8 mouse cellular contexts compared by ENCODE assay signal in the genomic region with DNA sequence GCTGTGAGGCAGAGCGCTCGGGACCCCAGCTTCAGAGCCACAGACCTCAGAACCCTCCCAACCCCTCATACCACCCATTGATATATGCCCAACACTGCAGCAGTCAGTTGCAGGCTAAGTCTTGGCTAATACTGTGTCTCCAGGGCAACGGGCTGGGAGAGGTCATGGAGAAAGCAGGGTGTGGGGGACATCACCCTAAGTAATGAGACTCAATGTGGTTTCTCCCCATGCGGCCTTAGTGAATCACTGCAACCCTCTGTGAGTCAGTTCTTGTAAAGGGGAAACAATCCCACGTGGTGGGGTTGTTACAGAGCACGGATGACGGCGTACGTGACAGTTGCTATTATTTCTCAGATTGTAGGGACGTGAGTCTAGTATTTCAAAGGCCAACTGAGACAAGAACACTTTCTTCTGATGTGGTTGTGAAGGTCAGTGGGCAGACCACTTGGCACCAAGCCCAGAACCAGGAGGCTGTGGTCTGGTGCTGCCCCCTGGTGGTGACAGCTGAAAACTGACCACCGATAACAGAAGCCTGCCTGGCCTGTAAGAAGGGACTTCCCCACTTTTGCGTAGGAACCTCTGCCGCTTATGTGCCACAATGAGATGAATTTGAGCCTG. TPM values are rescaled to one million over a fixed set of nuclear protein-coding genes. Genes with fewer than 3 reads are reported as not detected.
DNase-seq lines count a peak whose midpoint lies in the region; ATAC-seq lines count a peak whose summit lies in the region.

No protein-coding gene starts in this region.

- H3K4me2 ChIP-seq in forebrain, embryonic 16.5 days (ENCODE audit: low read length) = no peak overlapping the region

- 24% methylated on average over 13 of the region's 13 CpGs for WGBS in forebrain, embryonic 16.5 days
- WGBS in hindbrain, embryonic 10.5 days = 57% methylated on average over 13 of the region's 13 CpGs

- H3K4me1 ChIP-seq in forebrain, embryonic 16.5 days (replicated peaks; ENCODE audit: control insufficient read depth, insufficient read depth, low read length) = 0 out of 2 replicates have a peak, but pooled peaks cover 3% of the 10 kb centered on the region
- H3K4me1 ChIP-seq in hindbrain, embryonic 10.5 days (replicated peaks) = peaks cover 13% of the 10 kb centered on the region; the same call in 1 of the 2 replicates

- DNase-seq in MEL-GATA-1-ER (ENCODE audit: extremely low read depth, low read depth) = peak; percentile 43
- peak; percentile 73 for DNase-seq in cerebellum, adult 11-12 months
- peak; percentile 79 for DNase-seq in hindbrain, embryonic 10.5 days (ENCODE audit: low spot score)
- peak; percentile 80 for DNase-seq in layer of hippocampus, adult 9-11 months
- DNase-seq in lung, postnatal 36 days = peak; percentile 87
- peak; percentile 90 for DNase-seq in retina, embryonic 14.5 days (ENCODE audit: low spot score)
- DNase-seq in thymus, postnatal 4 days = peak; percentile 83

- H3K27me3 ChIP-seq in forebrain, embryonic 16.5 days (replicated peaks; ENCODE audit: control insufficient read depth, insufficient read depth, low read length) = no peaks in the 10 kb centered on the region
- H3K27me3 ChIP-seq in hindbrain, embryonic 10.5 days (ENCODE audit: insufficient read depth, poor library complexity, severe bottlenecking) = no peaks in the 10 kb centered on the region

- H3K36me3 ChIP-seq in forebrain, embryonic 16.5 days (ENCODE audit: control insufficient read depth, insufficient read depth) = no peaks in the 10 kb centered on the region
- no peaks in the 10 kb centered on the region; the same call in 1 of the 2 replicates for H3K36me3 ChIP-seq in hindbrain, embryonic 10.5 days

- no peak overlapping the region for H3K27ac ChIP-seq in forebrain, embryonic 16.5 days (ENCODE audit: low read length)
- no peak overlapping the region for H3K27ac ChIP-seq in hindbrain, embryonic 10.5 days

- ATAC-seq in forebrain, embryonic 16.5 days = peak; percentile 56

- H3K9ac ChIP-seq in forebrain, embryonic 16.5 days (replicated peaks; ENCODE audit: low read depth, low read length) = no peak overlapping the region

- H3K4me3 ChIP-seq in forebrain, embryonic 16.5 days (replicated peaks; ENCODE audit: low read length) = no peak overlapping the region
- no peak overlapping the region for H3K4me3 ChIP-seq in hindbrain, embryonic 10.5 days

- no peaks in the 10 kb centered on the region for H3K9me3 ChIP-seq in forebrain, embryonic 16.5 days (ENCODE audit: control insufficient read depth, low read length)
- no peaks in the 10 kb centered on the region for H3K9me3 ChIP-seq in hindbrain, embryonic 10.5 days

RNA-seq across cellular contexts. Expression of gene Card19, which starts 10.3 kb away (rescaled TPM):
- 20.6 and 21.4 TPM in 2 replicates for polyA plus RNA-seq in forebrain, embryonic 16.5 days (2015; fragmentation: Nextera tagmentation; extraction: Ambion mirVana)
- 25.8 and 27.4 TPM in 2 replicates for polyA plus RNA-seq in hindbrain, embryonic 10.5 days (2016; fragmentation: Nextera tagmentation; extraction: Ambion mirVana)

RNA-seq across cellular contexts. Expression of gene Ninj1, which starts 18.2 kb away (rescaled TPM):
- polyA plus RNA-seq in forebrain, embryonic 16.5 days (2015; fragmentation: Nextera tagmentation; extraction: Ambion mirVana) = 21.3 and 23.1 TPM in 2 replicates
- polyA plus RNA-seq in hindbrain, embryonic 10.5 days (2016; fragmentation: Nextera tagmentation; extraction: Ambion mirVana) = 26.3 and 28.3 TPM in 2 replicates

RNA-seq across cellular contexts. Expression of gene Susd3, which starts 43.0 kb away (rescaled TPM):
- 0.75 and 0.85 TPM in 2 replicates for polyA plus RNA-seq in forebrain, embryonic 16.5 days (2015; fragmentation: Nextera tagmentation; extraction: Ambion mirVana)
- 1.4 and 1.6 TPM in 2 replicates for polyA plus RNA-seq in hindbrain, embryonic 10.5 days (2016; fragmentation: Nextera tagmentation; extraction: Ambion mirVana)

RNA-seq across cellular contexts. Expression of gene Wnk2, which starts 57.7 kb away (rescaled TPM):
- 16.0 and 21.3 TPM in 2 replicates for polyA plus RNA-seq in forebrain, embryonic 16.5 days (2015; fragmentation: Nextera tagmentation; extraction: Ambion mirVana)
- 4.5 and 8.5 TPM in 2 replicates for polyA plus RNA-seq in hindbrain, embryonic 10.5 days (2016; fragmentation: Nextera tagmentation; extraction: Ambion mirVana)
